Mouse (Mus musculus) neural tube, embryonic 14.5 days (tissue): ENCODE data around the gene Tspo2. TPM values are rescaled to one million over a fixed set of nuclear protein-coding genes. Genes with fewer than 3 reads are reported as not detected.

Experiments
- ATAC-seq: fragments of 200-750 bp; cut with Nextera tagmentation; 2 replicates; pipeline ENCODE4 v1.8.0; 2017; ENCODE audit warnings: low read depth, mild to moderate bottlenecking, moderate TSS enrichment, moderate library complexity
- H3K27ac ChIP-seq: fragments of 300-500 bp; sonication (generic); 2 replicates; pipeline ENCODE4 v1.5.1; 2014; ENCODE audit warnings: low read depth, mild to moderate bottlenecking, control low read depth, low read length, moderate library complexity, mixed read lengths
- H3K27me3 ChIP-seq: fragments of 300-500 bp; sonication (generic); 2 replicates; pipeline ENCODE4 v1.6.1; 2014; ENCODE audit warnings: low read length; ENCODE audit not compliant: control insufficient read depth, insufficient read depth
- H3K36me3 ChIP-seq: fragments of 300-500 bp; sonication (generic); 2 replicates; pipeline ENCODE4 v1.6.1; 2014; ENCODE audit warnings: low read length, mixed read lengths; ENCODE audit not compliant: control insufficient read depth, insufficient read depth
- H3K4me1 ChIP-seq: fragments of 300-500 bp; sonication (generic); 2 replicates; pipeline ENCODE4 v1.6.1; 2014; ENCODE audit warnings: low read length; ENCODE audit not compliant: control insufficient read depth, insufficient read depth
- H3K4me2 ChIP-seq: fragments of 300-500 bp; sonication (generic); 2 replicates; pipeline ENCODE4 v1.6.1; 2014; ENCODE audit warnings: mild to moderate bottlenecking, low read depth, low read length, control low read depth
- H3K4me3 ChIP-seq: fragments of 300-500 bp; sonication (generic); 2 replicates; pipeline ENCODE4 v1.5.1; 2014; ENCODE audit warnings: low read depth, low read length, control low read depth, mixed read lengths
- H3K9ac ChIP-seq: fragments of 300-500 bp; sonication (generic); replicated peaks from 2 replicates; pipeline ENCODE4 v1.6.1; 2014; ENCODE audit warnings: low read depth, mild to moderate bottlenecking, control low read depth, low read length, mixed read lengths
- H3K9me3 ChIP-seq: fragments of 300-500 bp; sonication (generic); 2 replicates; pipeline ENCODE4 v1.6.1; 2016; ENCODE audit warnings: low read length; ENCODE audit not compliant: control insufficient read depth
- WGBS: fragments of 180-500 bp; shearing (Covaris S2); extraction: QIAGEN DNeasy Blood & Tissue Kit; methylation state at CpG from one replicate; pipeline ENCODE4 v1.1.7; 2014; 5-methylcytosine and 5-hydroxymethylcytosine counted together
- polyA plus RNA-seq: library from polyadenylated mRNA; unstranded; fragments of >200 nt; fragmentation: Nextera tagmentation; extraction: Ambion mirVana; gene quantifications from 2 replicates; pipeline ENCODE4 v1.2.1, GENCODE M21; 2014

Tspo2 gene
- polyA plus RNA-seq, 1 experiment from 2014 or later = 1.6 TPM

GRCm38 (mm10) chr17:48454688-48455087 lies 3.4 kb upstream of the Tspo2 start, which contains the start of gene Unc5cl:
Unc5cl (plus strand) TSS chr17:48454901.
- no peaks in the 10 kb centered on the region for H3K9me3 ChIP-seq
- H3K36me3 ChIP-seq = no peaks in the 10 kb centered on the region
- no peak within 1 kb of the TSS for H3K27ac ChIP-seq
- 64% methylated on average over 11 of the region's 11 CpGs for WGBS
- H3K4me3 ChIP-seq = no peak within 1 kb of the TSS
- H3K27me3 ChIP-seq = no peaks in the 10 kb centered on the region
- no peak within 1 kb of the TSS for H3K4me2 ChIP-seq
- no peak for ATAC-seq
- H3K4me1 ChIP-seq = no peaks in the 10 kb centered on the region
- no peak within 1 kb of the TSS for H3K9ac ChIP-seq

DNA sequence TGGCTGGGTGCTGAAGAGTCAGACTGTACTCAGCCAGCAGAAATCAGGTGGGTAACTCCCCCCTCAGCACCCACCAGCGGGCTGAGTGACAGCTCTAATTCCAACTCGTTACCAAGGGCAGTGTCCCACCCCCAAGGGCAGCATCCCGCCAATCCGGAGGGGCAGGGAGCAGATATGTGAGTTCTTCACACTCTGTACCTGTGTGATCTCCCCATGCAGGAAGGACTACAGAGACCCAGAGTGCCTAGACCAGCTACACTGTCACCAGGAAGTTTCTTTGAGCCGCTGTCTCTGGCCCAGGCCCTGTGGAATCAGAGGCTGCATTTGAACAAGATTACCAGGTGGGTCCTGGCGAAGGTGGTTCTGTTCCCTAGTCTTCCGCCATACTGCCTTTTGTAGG lies 2.9 kb upstream of the Tspo2 start:
- H3K4me2 ChIP-seq = no peak overlapping the region
- no peak overlapping the region for H3K9ac ChIP-seq
- no peak overlapping the region for H3K27ac ChIP-seq
- H3K27me3 ChIP-seq = no peaks in the 10 kb centered on the region
- ATAC-seq = no peak
- H3K36me3 ChIP-seq = no peaks in the 10 kb centered on the region
- 68% methylated on average over 7 of the region's 7 CpGs for WGBS
- no peaks in the 10 kb centered on the region for H3K4me1 ChIP-seq
- no peak overlapping the region for H3K4me3 ChIP-seq
- H3K9me3 ChIP-seq = no peaks in the 10 kb centered on the region

DNA sequence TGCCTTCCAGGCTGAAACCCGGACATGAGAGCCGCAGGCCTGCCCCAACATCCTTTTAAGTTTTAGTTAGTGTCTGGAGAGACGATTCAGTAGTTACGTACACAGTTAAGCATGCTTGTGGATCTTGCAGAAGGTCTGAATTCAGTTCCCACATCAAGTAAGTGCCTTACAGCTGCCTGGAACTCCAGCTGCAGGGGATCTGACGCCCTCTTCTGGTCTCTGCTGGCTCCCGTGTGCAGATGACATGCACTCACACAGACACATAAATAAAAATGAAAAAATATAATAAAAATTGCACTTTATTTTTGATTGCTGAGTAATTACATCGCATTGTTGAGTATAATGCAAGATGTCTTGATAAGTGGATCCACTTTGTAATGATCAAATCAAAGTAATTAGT lies 2.2 kb upstream of the Tspo2 start:
- no peak overlapping the region for H3K9ac ChIP-seq

DNA sequence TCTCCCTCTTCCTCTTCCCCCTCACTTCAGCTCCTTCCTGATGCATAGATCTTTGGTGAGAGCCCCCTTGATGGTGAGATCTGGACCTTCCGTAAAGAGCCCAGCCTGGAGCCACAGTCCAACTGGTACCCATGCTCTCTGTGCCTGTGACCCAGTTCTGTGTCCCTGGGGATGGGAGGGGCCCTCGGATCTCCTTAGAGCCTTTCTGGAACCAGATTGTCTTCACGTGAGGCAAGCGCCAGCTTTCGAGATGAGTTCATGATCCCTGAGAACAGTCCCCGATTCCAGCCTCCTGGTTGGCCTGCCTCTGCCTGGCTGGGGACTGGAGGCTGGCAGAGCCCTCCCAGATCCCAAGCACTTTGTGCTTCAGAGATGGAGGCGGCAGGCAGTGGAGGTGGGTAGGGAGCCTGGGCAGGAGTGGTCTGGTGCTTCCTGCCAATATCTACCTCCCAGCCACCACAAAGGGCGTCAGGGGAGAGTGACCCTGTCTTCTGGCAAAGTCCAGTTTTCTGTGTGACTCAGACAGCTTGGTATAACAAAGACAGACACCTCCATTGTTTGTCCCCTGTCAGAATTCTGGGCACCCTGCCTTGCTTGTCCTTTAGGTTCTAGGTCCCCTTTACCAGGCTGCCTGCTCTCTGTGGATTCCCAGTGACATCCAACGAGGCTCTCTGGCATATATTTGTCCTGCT lies 577 bp upstream of the Tspo2 start:
- no peaks in the 10 kb centered on the region for H3K36me3 ChIP-seq
- ATAC-seq = no peak
- H3K27me3 ChIP-seq = no peaks in the 10 kb centered on the region
- 72% methylated on average over 9 of the region's 9 CpGs for WGBS
- no peaks in the 10 kb centered on the region for H3K9me3 ChIP-seq
- H3K4me2 ChIP-seq = no peak overlapping the region
- H3K9ac ChIP-seq = no peak overlapping the region
- no peak overlapping the region for H3K27ac ChIP-seq
- H3K4me1 ChIP-seq = no peaks in the 10 kb centered on the region
- H3K4me3 ChIP-seq = no peak overlapping the region

More for the DNA sequence above, 2.2 kb upstream of the Tspo2 start:
- 82% methylated on average over 7 of the region's 7 CpGs for WGBS
- ATAC-seq = no peak
- no peaks in the 10 kb centered on the region for H3K9me3 ChIP-seq
- no peaks in the 10 kb centered on the region for H3K27me3 ChIP-seq
- H3K27ac ChIP-seq = no peak overlapping the region
- no peaks in the 10 kb centered on the region for H3K36me3 ChIP-seq
- H3K4me2 ChIP-seq = no peak overlapping the region
- no peak overlapping the region for H3K4me3 ChIP-seq
- H3K4me1 ChIP-seq = no peaks in the 10 kb centered on the region

- no peak overlapping the region for H3K4me2 ChIP-seq
- no peaks in the 10 kb centered on the region for H3K4me1 ChIP-seq
- no peak overlapping the region for H3K27ac ChIP-seq
- H3K4me3 ChIP-seq = no peak overlapping the region
- no peak overlapping the region for H3K9ac ChIP-seq
- H3K27me3 ChIP-seq = no peaks in the 10 kb centered on the region
- no peak for ATAC-seq
- H3K36me3 ChIP-seq = no peaks in the 10 kb centered on the region
- WGBS = 79% methylated on average over 13 of the region's 13 CpGs
- H3K9me3 ChIP-seq = no peaks in the 10 kb centered on the region
Observed at GRCm38 (mm10) chr17:48450666-48451352, 513 bp downstream of the Tspo2 start.

DNA sequence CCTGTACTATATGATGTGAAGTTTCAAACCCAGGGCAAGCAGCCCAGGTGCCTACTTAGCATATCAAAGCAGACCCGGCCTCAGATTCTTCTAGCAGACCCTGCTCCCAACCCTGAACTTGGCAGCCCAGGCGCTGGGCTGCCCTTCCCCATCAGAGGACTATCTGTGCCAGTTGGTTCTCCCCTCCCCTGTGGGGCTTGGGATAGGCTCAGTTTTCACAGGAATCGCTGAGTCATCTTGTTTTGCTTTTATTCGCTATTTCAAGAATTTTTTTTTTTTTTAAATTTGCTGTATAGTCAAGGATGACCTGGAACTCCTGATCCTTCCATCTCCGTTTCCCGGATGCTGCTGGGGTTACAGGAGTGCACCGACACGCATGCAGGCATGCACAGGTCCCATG lies 3.6 kb downstream of the Tspo2 start:
- Histone ChIP-seq H3K27me3 (no peaks in the 10 kb centered on the region), H3K36me3 (no peaks in the 10 kb centered on the region), H3K4me3 (no peak overlapping the region), H3K27ac (no peak overlapping the region), H3K4me2 (no peak overlapping the region), H3K4me1 (no peaks in the 10 kb centered on the region), H3K9ac (no peak overlapping the region), H3K9me3 (no peaks in the 10 kb centered on the region)
- 83% methylated on average over 8 of the region's 8 CpGs for WGBS
- ATAC-seq = no peak

GRCm38 (mm10) chr17:48443542-48444145 lies 7.7 kb downstream of the Tspo2 start:
- H3K9ac ChIP-seq = no peak overlapping the region
- H3K4me1 ChIP-seq = no peaks in the 10 kb centered on the region
- no peak overlapping the region for H3K4me3 ChIP-seq
- H3K4me2 ChIP-seq = no peak overlapping the region
- no peak for ATAC-seq
- no peak overlapping the region for H3K27ac ChIP-seq
- 55% methylated on average over 16 of the region's 16 CpGs for WGBS
- H3K27me3 ChIP-seq = no peaks in the 10 kb centered on the region
- H3K36me3 ChIP-seq = no peaks in the 10 kb centered on the region
- no peaks in the 10 kb centered on the region for H3K9me3 ChIP-seq

- Histone ChIP-seq H3K4me3 (no peak overlapping the region), H3K36me3 (no peaks in the 10 kb centered on the region)
- peak; percentile 68; the same call in 1 of the 2 replicates for ATAC-seq
Observed at GRCm38 (mm10) chr17:48442745-48443457, 8.4 kb downstream of the Tspo2 start.

More at GRCm38 (mm10) chr17:48442745-48443457, 8.4 kb downstream of the Tspo2 start:
- no peak overlapping the region for H3K27ac ChIP-seq
- 60% methylated on average over 7 of the region's 7 CpGs for WGBS
- H3K27me3 ChIP-seq = no peaks in the 10 kb centered on the region
- H3K9me3 ChIP-seq = no peaks in the 10 kb centered on the region
- no peaks in the 10 kb centered on the region for H3K4me1 ChIP-seq
- no peak overlapping the region for H3K9ac ChIP-seq
- H3K4me2 ChIP-seq = no peak overlapping the region
